Mouse (Mus musculus) left cerebral cortex, postnatal 36 days (tissue): ENCODE measurements around the gene Disp2. TPM values are rescaled to one million over a fixed set of nuclear protein-coding genes. Genes with fewer than 3 reads are reported as not detected.

Experiments
- DNase-seq, 2 experiments: peaks; one replicate each; pipeline ENCODE4 v3.0.0; 2021 to 2022; ENCODE audit warnings: low spot score in 2 of 2, mixed read lengths in 1 of 2
- intact Hi-C: fragments of 180-260 bp; cut with DNase I; formaldehyde crosslinking; loops from one replicate; pipeline ENCODE4 v1.15.1; 2025
- total RNA-seq, 2 experiments: library from RNA; stranded (reverse); gene quantifications; 2 replicates each; pipeline ENCODE4 v1.2.3; 2021

Disp2 gene
- 100 to 1,000 TPM; 187 to 192 TPM for total RNA-seq

DNA sequence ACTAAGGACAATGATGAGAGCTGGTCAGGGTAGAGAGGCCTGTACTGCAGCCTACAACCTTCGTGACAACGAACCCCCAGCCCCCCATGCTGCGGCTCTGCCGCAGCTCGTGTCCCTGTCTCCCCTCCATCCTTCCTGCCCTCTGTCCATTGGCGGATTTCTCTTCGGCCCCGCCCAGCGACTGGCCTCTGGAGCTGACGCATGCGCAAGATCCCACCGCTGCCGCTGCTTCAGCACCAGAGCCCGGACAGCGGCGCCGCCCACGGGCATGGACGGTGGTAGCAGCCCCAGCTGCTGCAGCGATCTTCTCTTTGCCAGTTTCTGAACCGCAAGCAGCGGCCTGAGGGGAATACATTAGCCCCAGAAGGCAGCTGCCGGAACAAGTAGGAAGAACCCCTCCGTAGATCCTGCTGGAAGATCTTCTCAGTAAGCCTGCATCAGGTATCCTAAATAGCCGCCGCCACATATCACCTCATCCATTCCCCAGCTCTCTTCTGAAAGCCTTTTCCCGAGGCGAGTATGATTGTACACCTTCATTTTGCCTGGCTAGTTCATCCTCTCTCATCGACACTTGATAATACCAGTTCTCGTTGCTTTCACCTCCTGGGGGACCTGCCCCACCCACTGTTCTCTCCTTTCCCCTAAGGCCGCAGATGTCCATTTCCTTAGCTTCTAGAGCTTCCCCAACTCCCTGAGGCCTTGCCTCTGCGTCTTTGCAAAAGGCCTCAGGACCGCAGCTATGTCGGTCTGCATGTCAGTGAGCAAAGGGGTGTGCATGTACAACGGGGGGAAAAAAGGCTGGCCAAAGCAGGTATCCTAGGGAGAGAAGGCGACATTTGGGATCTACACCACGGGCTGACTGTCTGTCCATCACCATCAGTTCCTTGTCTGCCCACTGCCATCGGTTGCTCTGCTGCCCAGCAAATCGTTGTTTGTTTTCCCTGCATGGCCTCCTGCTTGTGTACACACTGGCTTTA is at the start of gene Disp2:
Disp2 (plus strand) TSS at position 216 of the 977 bp plus-strand sequence.
- intact Hi-C loops = no loop called here
- peak; percentile 94 for DNase-seq

DNA sequence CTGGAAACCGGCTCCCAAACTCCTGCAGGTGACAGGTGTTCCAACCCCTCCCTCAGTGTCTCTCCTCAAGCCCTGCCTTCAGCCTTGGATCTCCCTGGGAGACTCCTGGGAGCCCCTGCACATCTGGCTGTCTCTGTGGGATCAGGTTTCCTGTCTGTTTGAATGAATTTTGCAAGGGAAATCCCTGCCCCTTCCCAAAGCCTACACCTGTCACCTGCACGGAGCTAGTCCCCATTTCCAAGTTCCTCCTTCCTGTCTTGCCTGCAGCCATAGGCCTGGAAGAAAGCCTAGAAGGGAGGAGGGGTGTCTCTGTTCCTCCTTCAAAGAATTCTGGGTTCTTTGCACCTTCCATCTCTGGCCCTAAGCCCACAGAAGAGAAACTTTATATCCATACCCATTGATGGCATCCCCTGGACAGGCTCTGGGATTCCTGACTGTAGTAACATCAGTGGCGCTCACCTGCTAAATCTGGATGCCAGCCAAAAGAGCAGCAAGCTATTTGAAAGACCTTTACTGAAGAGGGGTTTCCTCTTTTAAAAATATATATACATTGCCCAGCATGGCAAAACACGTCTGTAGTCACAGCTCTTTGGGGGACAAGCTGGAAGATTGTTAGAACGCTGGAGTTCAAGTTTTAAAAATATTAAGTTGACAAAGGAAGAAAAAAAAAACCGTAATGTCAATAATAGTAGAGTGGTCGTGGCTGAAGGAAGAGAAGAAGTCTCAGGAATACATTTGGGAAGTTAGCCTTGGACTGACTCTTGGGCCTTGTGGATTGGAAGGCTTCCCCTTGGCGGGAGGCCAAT is 49.5 kb upstream of the Disp2 start:
- intact Hi-C loops = loop anchor here (1.0 to 2.0 kb wide), 2 partner anchors 30 to 91 kb away; no protein-coding TSS in a partner anchor
- no peak for DNase-seq

DNA sequence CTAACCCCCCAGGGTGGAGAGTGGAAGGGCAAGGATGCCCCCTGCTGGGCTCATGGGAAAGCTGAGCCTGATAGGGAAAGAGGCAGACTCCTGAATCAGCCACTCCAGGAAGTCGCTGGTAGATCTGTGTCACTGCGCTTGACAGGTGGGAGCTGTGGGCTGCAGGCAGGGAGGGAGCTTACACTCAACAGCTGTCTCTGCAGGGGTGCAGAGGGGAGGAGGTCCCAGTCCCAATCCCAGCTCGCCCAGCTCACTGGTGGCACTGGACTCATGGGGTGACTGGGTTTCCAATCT is 49.0 kb upstream of the Disp2 start:
- intact Hi-C loops = loop anchor here (1.0 to 2.0 kb wide), 2 partner anchors 30 to 92 kb away; no protein-coding TSS in a partner anchor
- DNase-seq = peak; percentile 73 to 78

DNA sequence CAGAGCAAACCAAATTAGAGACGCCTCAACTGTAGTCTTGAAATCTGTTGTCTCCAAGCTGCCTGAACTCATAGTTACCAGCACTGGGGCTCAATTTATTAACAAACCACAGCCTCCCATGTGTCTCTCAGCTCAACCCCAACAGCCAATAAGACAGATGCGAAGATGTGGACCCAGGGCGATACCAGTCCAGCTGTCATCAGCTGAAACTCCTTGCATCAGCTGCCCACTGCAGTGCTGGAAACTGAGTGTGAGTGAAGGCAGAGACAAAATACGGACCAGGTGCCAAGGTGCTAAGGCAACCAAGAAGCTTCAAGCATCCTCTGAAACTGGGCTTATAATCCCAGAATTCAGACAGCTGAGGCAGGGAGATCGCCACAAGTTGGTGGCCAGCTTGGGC is 47.5 kb upstream of the Disp2 start:
- no peak for DNase-seq
- intact Hi-C loops = loop anchor here (2.0 kb wide), 1 partner anchor 93 kb away; no protein-coding TSS in a partner anchor

DNA sequence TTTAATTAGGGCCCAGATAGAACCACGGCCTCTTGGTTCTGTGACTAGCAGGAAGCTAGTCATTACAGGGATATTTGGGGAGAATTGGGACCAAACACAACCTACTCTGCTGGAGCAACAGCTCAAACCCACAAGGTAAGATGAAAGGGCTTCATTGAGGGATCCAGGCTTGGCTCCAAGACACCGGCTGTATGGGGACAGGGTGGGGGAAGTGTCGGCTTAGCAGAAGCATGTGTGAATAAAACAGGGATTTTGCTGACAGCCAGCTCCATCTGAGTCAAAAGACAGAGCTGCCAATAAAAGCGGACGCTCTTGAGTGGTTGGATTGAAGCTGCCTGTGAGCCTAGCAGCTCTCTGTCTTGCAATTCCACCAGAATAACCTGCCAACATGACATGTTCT is 46.2 kb upstream of the Disp2 start:
- intact Hi-C loops = no loop called here
- peak in 1 of 2 experiments; percentile 34 for DNase-seq

DNA sequence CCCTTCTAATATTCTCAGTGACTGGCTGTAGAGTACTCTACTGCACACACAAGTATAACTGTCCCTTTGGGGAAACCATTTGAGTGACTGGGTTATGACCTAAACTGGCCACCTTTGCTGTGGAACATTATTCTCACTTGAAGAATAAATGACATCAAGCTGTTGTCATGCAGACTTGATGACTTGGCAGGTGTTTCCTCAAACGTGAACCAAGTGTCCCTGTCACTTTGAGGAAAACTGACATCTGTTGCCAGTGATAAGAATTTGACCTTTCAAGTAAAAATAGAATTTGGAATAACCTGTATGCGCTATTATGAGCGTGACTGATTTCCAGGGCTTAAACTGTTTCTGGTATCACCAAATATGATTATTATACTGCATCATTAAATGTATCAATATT is 39.2 kb upstream of the Disp2 start:
- intact Hi-C loops = no loop called here
- DNase-seq = no peak

DNA sequence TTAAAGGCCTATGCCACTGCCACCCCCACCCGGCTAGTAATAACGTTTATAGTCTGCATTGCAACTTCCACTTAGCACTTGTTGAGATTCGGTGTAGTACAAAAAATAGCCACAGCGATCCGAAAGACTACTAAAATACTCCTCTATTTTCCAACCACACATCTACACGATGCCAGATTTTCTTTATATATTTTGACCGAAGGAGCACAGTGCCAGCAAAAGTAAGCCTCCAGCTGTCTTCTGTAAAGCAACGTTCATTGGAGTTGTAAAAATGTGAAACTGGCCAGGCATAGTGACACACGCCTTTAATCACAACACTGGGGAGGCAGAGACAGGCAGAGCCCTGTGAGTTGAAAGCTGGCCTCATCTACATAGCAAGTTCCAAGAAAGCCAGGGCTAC is 38.3 kb upstream of the Disp2 start:
- intact Hi-C loops = no loop called here
- no peak for DNase-seq

- intact Hi-C loops = no loop called here
- no peak for DNase-seq
These were observed 36.1 kb upstream of the Disp2 start for GRCm38 (mm10) chr2:118743261-118743943.

- intact Hi-C loops = loop anchor here (1.0 to 5.0 kb wide), 3 partner anchors 42 to 153 kb away; partner anchors contain the start of gene Ankrd63
- no peak for DNase-seq
These were observed 34.9 kb upstream of the Disp2 start for GRCm38 (mm10) chr2:118744621-118745020.

DNA sequence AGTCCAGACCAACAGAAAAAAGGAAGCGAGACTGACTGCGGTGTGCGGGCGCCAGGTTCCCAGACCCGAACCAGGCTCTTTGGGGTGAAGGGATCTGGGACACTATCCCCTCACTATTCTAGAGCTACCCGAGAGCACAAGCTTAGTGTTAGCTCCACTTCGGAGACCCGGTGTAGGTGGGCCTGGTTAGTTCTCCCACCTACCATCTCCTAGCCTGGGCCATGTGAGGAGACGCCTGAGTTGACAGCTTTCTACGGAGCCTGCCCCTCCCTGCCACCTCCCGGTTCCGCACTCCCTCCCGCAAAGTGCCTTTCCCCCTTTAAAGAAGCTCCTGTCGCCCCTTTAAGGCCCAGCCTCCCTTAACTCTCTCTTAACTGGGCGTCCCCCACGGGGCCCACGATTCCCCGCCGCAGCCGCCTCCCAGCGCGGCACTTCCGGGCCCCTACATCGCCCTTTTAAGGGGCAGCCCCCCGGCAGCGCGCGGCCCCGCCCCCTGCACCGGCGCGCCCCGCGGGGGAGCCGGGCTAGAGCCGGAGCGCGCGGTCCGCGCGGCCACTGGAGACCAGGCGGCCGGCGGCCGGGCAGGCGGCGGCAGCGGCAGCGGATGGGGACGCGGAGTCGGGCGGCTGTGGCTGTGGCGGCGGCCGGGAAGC is 34.2 kb upstream of the Disp2 start, which contains the start of gene Inafm2:
Inafm2 (plus strand) TSS at position 527 of the 653 bp plus-strand sequence.
- intact Hi-C loops = loop anchor here (1.0 to 5.0 kb wide), 3 partner anchors 43 to 152 kb away; partner anchors contain the start of gene Ankrd63
- peak; percentile 91 to 93 for DNase-seq

DNA sequence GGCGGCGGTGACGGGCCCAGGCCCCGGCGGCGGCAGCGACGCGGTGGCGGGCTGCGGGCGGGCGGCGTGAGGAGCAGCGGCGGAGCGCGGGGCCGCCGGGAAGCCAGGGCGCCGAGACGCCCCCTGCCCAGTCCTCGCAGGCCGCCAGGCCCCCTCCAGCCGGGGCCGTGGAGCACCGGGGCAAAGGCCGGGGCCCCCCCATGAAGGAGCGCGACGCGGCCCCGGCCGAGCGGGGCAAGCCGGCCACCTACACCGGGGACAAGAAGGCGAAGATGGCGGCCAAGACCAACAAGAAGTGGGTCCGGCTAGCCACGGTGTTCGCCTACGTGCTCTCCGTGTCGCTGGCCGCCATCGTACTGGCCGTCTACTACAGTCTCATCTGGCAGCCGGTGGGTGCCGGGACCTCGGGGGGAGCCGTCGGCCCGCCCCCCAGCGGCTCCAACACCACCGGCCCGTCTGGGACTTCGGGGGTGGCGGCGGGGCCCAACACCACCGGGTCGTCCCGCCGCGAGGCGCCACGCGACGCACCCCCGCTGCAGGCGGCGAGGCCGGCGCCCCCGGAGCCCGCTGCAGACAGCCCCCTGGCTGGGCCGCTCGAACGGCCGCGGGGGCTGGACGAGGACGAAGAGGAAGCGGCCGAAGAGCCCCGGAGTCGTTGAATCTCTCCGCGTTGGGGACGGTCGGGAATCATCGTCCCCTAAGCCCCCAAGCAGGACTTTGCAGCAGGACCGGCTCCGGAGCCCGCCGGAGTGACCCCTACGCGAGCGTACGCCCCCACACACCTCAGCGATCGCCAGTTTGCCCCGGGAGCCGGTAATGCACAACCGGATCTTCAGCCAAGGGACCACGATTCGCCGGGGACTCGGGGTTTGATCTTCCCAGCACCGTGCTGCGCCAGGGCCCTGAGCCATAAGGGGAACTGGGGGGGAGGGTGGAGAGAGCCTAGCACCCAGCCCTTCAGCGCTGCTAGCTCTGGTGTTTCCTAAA is 33.3 kb upstream of the Disp2 start:
- intact Hi-C loops = loop anchor here (1.0 to 5.0 kb wide), 4 partner anchors 17 to 151 kb away; partner anchors contain the start of genes Ankrd63 and Ccdc9b
- DNase-seq = peak; percentile 42 to 47

DNA sequence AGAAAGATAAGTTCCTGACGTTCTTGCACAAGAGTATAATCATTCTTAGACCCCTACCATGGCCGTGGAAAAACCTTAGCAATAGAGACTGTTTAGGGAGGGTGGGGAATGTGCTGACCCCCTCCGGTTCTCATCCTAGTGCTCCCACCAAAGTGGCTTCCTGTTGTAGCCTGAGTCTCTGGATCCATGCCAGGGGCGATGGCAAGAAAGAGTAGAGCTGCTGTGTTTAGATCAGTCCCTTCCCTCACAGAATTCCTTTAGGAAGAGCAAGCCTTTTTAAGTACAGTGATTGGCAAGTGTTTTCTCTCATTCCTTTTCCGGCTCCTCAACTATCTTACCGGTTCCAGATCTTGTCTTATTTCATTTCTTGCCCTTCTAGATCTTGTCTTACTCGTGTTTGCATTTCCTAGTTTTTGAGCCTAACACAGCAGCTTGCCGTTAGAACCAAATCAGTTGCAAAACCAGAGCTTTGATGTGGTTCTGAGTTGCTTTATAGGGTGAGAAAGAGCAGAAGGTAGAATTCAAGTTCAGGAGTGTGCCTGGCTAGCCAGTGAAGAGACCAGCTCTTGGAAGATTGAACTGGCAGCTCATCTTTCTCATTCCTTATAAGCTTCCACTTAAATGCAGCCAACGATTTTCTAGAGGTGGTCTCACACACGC is 32.1 kb upstream of the Disp2 start:
- intact Hi-C loops = loop anchor here (2.0 to 5.0 kb wide), 3 partner anchors 15 to 150 kb away; partner anchors contain the start of genes Ankrd63 and Ccdc9b
- no peak for DNase-seq

GRCm38 (mm10) chr2:118749341-118749884 is 30.1 kb upstream of the Disp2 start:
- intact Hi-C loops = loop anchor here (5.0 kb wide), 2 partner anchors 47 to 148 kb away; partner anchors contain the start of gene Ankrd63
- DNase-seq = no peak

GRCm38 (mm10) chr2:118750476-118750875 is 29.0 kb upstream of the Disp2 start:
- intact Hi-C loops = no loop called here
- DNase-seq = no peak

GRCm38 (mm10) chr2:118751896-118752791 is 27.4 kb upstream of the Disp2 start:
- no peak for DNase-seq

DNA sequence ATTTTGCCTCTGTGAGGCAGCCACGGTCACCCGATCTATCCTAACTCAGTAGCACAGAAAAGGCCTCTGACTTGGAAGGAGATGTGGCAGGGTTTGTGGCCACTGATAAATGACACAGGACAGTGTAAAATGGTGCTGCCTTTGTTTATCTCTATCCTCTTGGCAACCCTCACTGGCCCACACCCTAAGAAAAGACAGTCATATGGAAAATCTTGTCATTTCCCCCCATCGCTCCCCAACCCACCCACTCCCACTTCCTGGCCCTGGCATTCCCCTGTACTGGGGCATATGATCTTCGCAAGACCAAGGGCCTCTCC is 26.8 kb upstream of the Disp2 start:
- intact Hi-C loops = no loop called here
- DNase-seq = no peak

More at GRCm38 (mm10) chr2:118751896-118752791, 27.4 kb upstream of the Disp2 start:
- intact Hi-C loops = no loop called here
